ENCODE assay signal across 8 mouse cellular contexts in genomic region chr4:151994228-151995171, GRCm38 (mm10). TPM values are rescaled to one million over a fixed set of nuclear protein-coding genes. Genes with fewer than 3 reads are reported as not detected.
DNase-seq lines count a peak whose midpoint lies in the region; ATAC-seq and TF ChIP-seq lines count a peak whose summit lies in the region.

No protein-coding gene starts in this region.

- H3K4me1 ChIP-seq in kidney, embryonic 14.5 days (ENCODE audit: control insufficient read depth, insufficient read depth, low read length), result peaks cover 18% of the 10 kb centered on the region
- H3K4me1 ChIP-seq in forebrain, embryonic 12.5 days, result peaks cover 21% of the 10 kb centered on the region
- H3K4me1 ChIP-seq in intestine, embryonic 16.5 days (ENCODE audit: control insufficient read depth, insufficient read depth, low read length), result peaks cover 21% of the 10 kb centered on the region
- peaks cover 4% of the 10 kb centered on the region for H3K4me1 ChIP-seq in testis, adult 2 months (ENCODE audit: control insufficient read depth, insufficient read depth, low read length)

- TF ChIP-seq POLR2A in testis, adult 2 months (IDR thresholded peaks at IDR 0.05; ENCODE audit: control insufficient read depth, low read depth, low read length), result no peak

- no peaks in the 10 kb centered on the region for H3K27me3 ChIP-seq in kidney, embryonic 14.5 days (ENCODE audit: control insufficient read depth, insufficient read depth, low read length)
- 0 out of 2 replicates have a peak, but pooled peaks cover 4% of the 10 kb centered on the region for H3K27me3 ChIP-seq in forebrain, embryonic 12.5 days
- H3K27me3 ChIP-seq in intestine, embryonic 16.5 days (replicated peaks; ENCODE audit: control insufficient read depth, insufficient read depth, low read length), result no peaks in the 10 kb centered on the region
- no peaks in the 10 kb centered on the region for H3K27me3 ChIP-seq in testis, adult 2 months (ENCODE audit: control insufficient read depth, insufficient read depth, low read length)

- no peak for DNase-seq in kidney, adult 9 months
- DNase-seq in ZHBTc4 (ENCODE audit: low read depth, low spot score), result peak; percentile 48
- no peak for DNase-seq in frontal cortex, adult 2 months (ENCODE audit: extremely low spot score in 1 of 2, low spot score in 1 of 2)

- peak overlapping the region; percentile 87 for H3K4me2 ChIP-seq in kidney, embryonic 14.5 days (replicated peaks; ENCODE audit: low read depth, low read length)
- peak overlapping the region; percentile 80 for H3K4me2 ChIP-seq in forebrain, embryonic 12.5 days
- H3K4me2 ChIP-seq in intestine, embryonic 16.5 days (ENCODE audit: low read depth, low read length), result peak overlapping the region; percentile 88

- peak overlapping the region; percentile 99 for H3K4me3 ChIP-seq in kidney, embryonic 14.5 days (ENCODE audit: low read length)
- peak overlapping the region; percentile 98 for H3K4me3 ChIP-seq in forebrain, embryonic 12.5 days (replicated peaks)
- peak overlapping the region; percentile 98 for H3K4me3 ChIP-seq in intestine, embryonic 16.5 days (ENCODE audit: low read length)
- peak overlapping the region; percentile 14; the same call in 1 of the 2 replicates for H3K4me3 ChIP-seq in macrophage (ENCODE audit: inconsistent target)
- peak overlapping the region; percentile 98 for H3K4me3 ChIP-seq in testis, adult 2 months (ENCODE audit: control insufficient read depth, low read depth, low read length)

- WGBS in kidney, embryonic 14.5 days, result 2% methylated on average over 54 of the region's 61 CpGs
- WGBS in forebrain, embryonic 12.5 days, result 1% methylated on average over 61 of the region's 61 CpGs
- 2% methylated on average over 61 of the region's 61 CpGs for whole genome bisulfite sequencing in intestine, embryonic 16.5 days
- 13% methylated on average over 57 of the region's 61 CpGs for WGBS in macrophage (ENCODE audit: missing documents)

- peaks cover 36% of the 10 kb centered on the region for H3K36me3 ChIP-seq in kidney, embryonic 14.5 days (ENCODE audit: control insufficient read depth, insufficient read depth, low read length)
- H3K36me3 ChIP-seq in forebrain, embryonic 12.5 days (replicated peaks), result peaks cover 27% of the 10 kb centered on the region
- H3K36me3 ChIP-seq in intestine, embryonic 16.5 days (ENCODE audit: control insufficient read depth, insufficient read depth, low read length), result peaks cover 14% of the 10 kb centered on the region
- peaks cover 20% of the 10 kb centered on the region; the same call in 1 of the 2 replicates for H3K36me3 ChIP-seq in macrophage (ENCODE audit: inconsistent target)
- H3K36me3 ChIP-seq in testis, adult 2 months (ENCODE audit: control insufficient read depth, insufficient read depth, low read length), result no peaks in the 10 kb centered on the region

- H3K9me3 ChIP-seq in kidney, embryonic 14.5 days (ENCODE audit: control insufficient read depth, low read length), result no peaks in the 10 kb centered on the region
- H3K9me3 ChIP-seq in forebrain, embryonic 12.5 days, result no peaks in the 10 kb centered on the region
- no peaks in the 10 kb centered on the region for H3K9me3 ChIP-seq in intestine, embryonic 16.5 days (ENCODE audit: control insufficient read depth, low read length)

- H3K79me2 ChIP-seq in macrophage (ENCODE audit: inconsistent target), result peaks cover 14% of the 10 kb centered on the region; the same call in 1 of the 2 replicates

- no peak for TF ChIP-seq CTCF in testis, adult 2 months (IDR thresholded peaks at IDR 0.05; ENCODE audit: control insufficient read depth, insufficient read depth, insufficient replicate concordance, low read depth, low read length)

- peak overlapping the region; percentile 96 for H3K9ac ChIP-seq in kidney, embryonic 14.5 days (ENCODE audit: low read depth, low read length)
- H3K9ac ChIP-seq in forebrain, embryonic 12.5 days, result peak overlapping the region; percentile 87
- peak overlapping the region; percentile 91 for H3K9ac ChIP-seq in intestine, embryonic 16.5 days (ENCODE audit: low read depth, low read length)

- no peak for ATAC-seq in kidney, embryonic 14.5 days (ENCODE audit: low FRiP score, low TSS enrichment)
- peak; percentile 5; the same call in 1 of the 2 replicates for ATAC-seq in forebrain, embryonic 12.5 days (ENCODE audit: low FRiP score)
- ATAC-seq in intestine, embryonic 16.5 days, result no peak

- peak overlapping the region; percentile 93 for H3K27ac ChIP-seq in kidney, embryonic 14.5 days (ENCODE audit: low read depth, low read length)
- peak overlapping the region; percentile 75 for H3K27ac ChIP-seq in forebrain, embryonic 12.5 days
- peak overlapping the region; percentile 82 for H3K27ac ChIP-seq in intestine, embryonic 16.5 days (ENCODE audit: low read length)
- H3K27ac ChIP-seq in macrophage, result no peak overlapping the region
- peak overlapping the region; percentile 88 for H3K27ac ChIP-seq in testis, adult 2 months (ENCODE audit: control insufficient read depth, insufficient read depth, low read depth, low read length)

RNA-seq across cellular contexts. Expression of gene Phf13, which starts 1.6 kb away (rescaled TPM):
- 18.2 and 30.1 TPM in 2 replicates for polyA plus RNA-seq in kidney, embryonic 14.5 days (2014; fragmentation: Nextera tagmentation; extraction: Ambion mirVana)
- 24.4 and 27.4 TPM in 2 replicates for polyA plus RNA-seq in forebrain, embryonic 12.5 days (2016; fragmentation: Nextera tagmentation; extraction: Ambion mirVana)
- polyA plus RNA-seq in intestine, embryonic 16.5 days (2015; fragmentation: Nextera tagmentation; extraction: Ambion mirVana), result 15.5 and 16.7 TPM in 2 replicates
- total RNA-seq in macrophage (2018; cell fraction: chromatin; rRNA removed), result 10 to 100 TPM in 6 of 26 experiments, 1 to 10 TPM in 19, under 1 TPM in 1; 0.57 to 18.3 (median 3.5) TPM
- total RNA-seq in macrophage (2018; cell fraction: cytosol; rRNA removed), result 10 to 100 TPM in 14 of 26 experiments, 1 to 10 TPM in 12; 5.0 to 32.6 (median 10.6) TPM
- total RNA-seq in macrophage (2018; cell fraction: nucleus; rRNA removed), result 10 to 100 TPM in 12 of 26 experiments, 1 to 10 TPM in 14; 3.3 to 33.6 (median 9.9) TPM
- 7.5 to 11.5 TPM (median 10.7 TPM) in 3 replicates for polyA plus RNA-seq in macrophage (2018)
- 41.8 and 43.6 TPM in 2 replicates for polyA plus RNA-seq in testis, adult 2 months (2012; rRNA removed)
- polyA plus RNA-seq in frontal cortex, adult 2 months (2012; rRNA removed), result 9.1 and 9.3 TPM in 2 replicates

RNA-seq across cellular contexts. Expression of gene Thap3, which starts 5.7 kb away (rescaled TPM):
- 29.2 and 35.8 TPM in 2 replicates for polyA plus RNA-seq in kidney, embryonic 14.5 days (2014; fragmentation: Nextera tagmentation; extraction: Ambion mirVana)
- 33.9 and 38.6 TPM in 2 replicates for polyA plus RNA-seq in forebrain, embryonic 12.5 days (2016; fragmentation: Nextera tagmentation; extraction: Ambion mirVana)
- 27.0 and 29.0 TPM in 2 replicates for polyA plus RNA-seq in intestine, embryonic 16.5 days (2015; fragmentation: Nextera tagmentation; extraction: Ambion mirVana)
- 10 to 100 TPM in 16 of 26 experiments, 1 to 10 TPM in 10; 1.5 to 37.2 (median 14.6) TPM for total RNA-seq in macrophage (2018; cell fraction: chromatin; rRNA removed)
- total RNA-seq in macrophage (2018; cell fraction: cytosol; rRNA removed), result 10 to 100 TPM in 23 of 26 experiments, 1 to 10 TPM in 3; 6.9 to 19.0 (median 15.8) TPM
- total RNA-seq in macrophage (2018; cell fraction: nucleus; rRNA removed), result 10 to 100 TPM in 18 of 26 experiments, 1 to 10 TPM in 8; 2.5 to 37.2 (median 18.3) TPM
- 5.4 to 24.7 TPM (median 14.9 TPM) in 3 replicates for polyA plus RNA-seq in macrophage (2018)
- polyA plus RNA-seq in testis, adult 2 months (2012; rRNA removed), result 4.2 and 5.5 TPM in 2 replicates
- polyA plus RNA-seq in frontal cortex, adult 2 months (2012; rRNA removed), result 29.8 and 39.4 TPM in 2 replicates

RNA-seq across cellular contexts. Expression of gene Klhl21, which starts 14.1 kb away (rescaled TPM):
- polyA plus RNA-seq in kidney, embryonic 14.5 days (2014; fragmentation: Nextera tagmentation; extraction: Ambion mirVana), result 4.4 and 7.4 TPM in 2 replicates
- 5.3 and 5.5 TPM in 2 replicates for polyA plus RNA-seq in forebrain, embryonic 12.5 days (2016; fragmentation: Nextera tagmentation; extraction: Ambion mirVana)
- polyA plus RNA-seq in intestine, embryonic 16.5 days (2015; fragmentation: Nextera tagmentation; extraction: Ambion mirVana), result 7.4 and 8.3 TPM in 2 replicates
- 10 to 100 TPM in 1 of 26 experiments, 1 to 10 TPM in 18, under 1 TPM in 7; 0.63 to 12.4 (median 1.9) TPM for total RNA-seq in macrophage (2018; cell fraction: chromatin; rRNA removed)
- 10 to 100 TPM in 7 of 26 experiments, 1 to 10 TPM in 19; 1.3 to 16.6 (median 5.4) TPM for total RNA-seq in macrophage (2018; cell fraction: cytosol; rRNA removed)
- 10 to 100 TPM in 3 of 26 experiments, 1 to 10 TPM in 23; 1.5 to 15.0 (median 5.3) TPM for total RNA-seq in macrophage (2018; cell fraction: nucleus; rRNA removed)
- 5.1 to 13.0 TPM (median 8.0 TPM) in 3 replicates for polyA plus RNA-seq in macrophage (2018)
- 17.1 TPM in 2 replicates for polyA plus RNA-seq in testis, adult 2 months (2012; rRNA removed)
- polyA plus RNA-seq in frontal cortex, adult 2 months (2012; rRNA removed), result 11.2 and 12.1 TPM in 2 replicates

RNA-seq across cellular contexts. Expression of gene Zbtb48, which starts 33.0 kb away (rescaled TPM):
- 19.0 and 24.4 TPM in 2 replicates for polyA plus RNA-seq in kidney, embryonic 14.5 days (2014; fragmentation: Nextera tagmentation; extraction: Ambion mirVana)
- polyA plus RNA-seq in forebrain, embryonic 12.5 days (2016; fragmentation: Nextera tagmentation; extraction: Ambion mirVana), result 23.7 and 24.2 TPM in 2 replicates
- polyA plus RNA-seq in intestine, embryonic 16.5 days (2015; fragmentation: Nextera tagmentation; extraction: Ambion mirVana), result 13.5 and 16.6 TPM in 2 replicates
- 10 to 100 TPM in 22 of 26 experiments, 1 to 10 TPM in 4; 5.7 to 34.4 (median 20.8) TPM for total RNA-seq in macrophage (2018; cell fraction: chromatin; rRNA removed)
- 1 to 10 TPM in 23 of 26 experiments, under 1 TPM in 3; 0.47 to 4.4 (median 2.3) TPM for total RNA-seq in macrophage (2018; cell fraction: cytosol; rRNA removed)
- 10 to 100 TPM in 17 of 26 experiments, 1 to 10 TPM in 9; 3.2 to 35.7 (median 10.6) TPM for total RNA-seq in macrophage (2018; cell fraction: nucleus; rRNA removed)
- 3.5 to 5.0 TPM (median 4.8 TPM) in 3 replicates for polyA plus RNA-seq in macrophage (2018)
- 18.2 and 22.4 TPM in 2 replicates for polyA plus RNA-seq in testis, adult 2 months (2012; rRNA removed)
- polyA plus RNA-seq in frontal cortex, adult 2 months (2012; rRNA removed), result 17.6 and 19.1 TPM in 2 replicates

RNA-seq across cellular contexts. Expression of gene Tas1r1, which starts 43.9 kb away (rescaled TPM):
- 0.39 and 0.77 TPM in 2 replicates for polyA plus RNA-seq in kidney, embryonic 14.5 days (2014; fragmentation: Nextera tagmentation; extraction: Ambion mirVana)
- 0.55 and 0.78 TPM in 2 replicates for polyA plus RNA-seq in forebrain, embryonic 12.5 days (2016; fragmentation: Nextera tagmentation; extraction: Ambion mirVana)
- 0.20 and 0.21 TPM in 2 replicates for polyA plus RNA-seq in intestine, embryonic 16.5 days (2015; fragmentation: Nextera tagmentation; extraction: Ambion mirVana)
- under 1 TPM in 4 of 26 experiments, not detected in 22; 0.26 to 0.38 (median 0.31) TPM for total RNA-seq in macrophage (2018; cell fraction: chromatin; rRNA removed)
- total RNA-seq in macrophage (2018; cell fraction: cytosol; rRNA removed), result under 1 TPM in 1 of 26 experiments, not detected in 25; 0.03 TPM
- under 1 TPM in 5 of 26 experiments, not detected in 21; 0.17 to 0.33 (median 0.21) TPM for total RNA-seq in macrophage (2018; cell fraction: nucleus; rRNA removed)
- polyA plus RNA-seq in macrophage (2018), result not detected in 3 replicates
- polyA plus RNA-seq in testis, adult 2 months (2012; rRNA removed), result 30.2 and 37.6 TPM in 2 replicates
- polyA plus RNA-seq in frontal cortex, adult 2 months (2012; rRNA removed), result 0.13 and 0.20 TPM in 2 replicates

Comparison
In these comparisons a context has a peak if more than half of its experiments do, and no peak if none do; other contexts are left out.
1. H3K4me3 ChIP-seq: peak in every context shown above with its lines; median percentile 99 in kidney, embryonic 14.5 days; 98 in forebrain, embryonic 12.5 days; 98 in intestine, embryonic 16.5 days; 98 in testis, adult 2 months; 14 in macrophage.